Mouse (Mus musculus): ENCODE data around the gene Smco4. TPM values are rescaled to one million over a fixed set of nuclear protein-coding genes. Genes with fewer than 3 reads are reported as not detected.

Smco4 gene
- polyA plus RNA-seq, 1 experiment, result 10.5 TPM

DNA sequence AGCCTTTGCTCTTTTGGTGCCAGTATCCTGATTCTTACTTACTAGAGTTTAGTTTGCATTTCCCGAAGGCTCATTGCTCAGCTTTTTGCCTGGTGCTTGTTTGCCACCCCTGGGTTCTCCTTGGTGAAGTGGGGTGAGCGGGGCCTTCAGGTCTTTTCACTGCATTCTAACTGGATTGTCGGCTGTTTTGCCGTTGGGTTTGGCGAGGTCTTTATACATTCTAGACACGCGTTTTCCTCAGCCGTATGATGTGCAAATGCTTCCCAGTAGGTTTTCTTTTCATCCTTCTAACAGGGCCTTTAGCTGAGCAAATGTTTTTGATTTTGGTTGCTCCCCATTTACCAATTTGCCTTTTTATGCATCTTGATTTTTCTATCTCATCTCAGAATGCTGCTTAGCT lies 60.1 kb downstream of the Smco4 start:
- Histone ChIP-seq H3K4me2 (ENCODE audit: low read depth) (no peak overlapping the region), H3K27me3 (ENCODE audit: control insufficient read depth, insufficient read depth, insufficient read length) (no peaks in the 10 kb centered on the region), H3ac (ENCODE audit: control insufficient read depth, insufficient read length) (no peak overlapping the region), H3K79me2 (ENCODE audit: control insufficient read depth, insufficient read depth) (no peaks in the 10 kb centered on the region), H3K4me3 (no peak overlapping the region), H3K36me3 (ENCODE audit: control insufficient read depth, insufficient read depth) (no peaks in the 10 kb centered on the region)
- TF ChIP-seq E2F4 (IDR thresholded peaks at IDR 0.05; ENCODE audit: insufficient read depth) (no peak), MAX (IDR thresholded peaks at IDR 0.05; ENCODE audit: low read depth) (no peak), POLR2A (IDR thresholded peaks at IDR 0.05; ENCODE audit: insufficient read length, low read depth) (no peak), TCF3 (IDR thresholded peaks at IDR 0.05; ENCODE audit: insufficient read length, low read depth) (no peak), MYOG (IDR thresholded peaks at IDR 0.05; ENCODE audit: control insufficient read depth in 1 of 3, insufficient read depth in 1 of 3, insufficient read length in 2 of 3, low read depth in 2 of 3) (no peak), MYOD1 (IDR thresholded peaks at IDR 0.05; ENCODE audit: control insufficient read depth in 1 of 3, insufficient read length in 2 of 3, low read depth in 2 of 3) (no peak), USF1 (IDR thresholded peaks at IDR 0.05; ENCODE audit: low read depth) (no peak), SRF (IDR thresholded peaks at IDR 0.05; ENCODE audit: control insufficient read depth, insufficient read length, low read depth) (no peak), POLR2AphosphoS2 (IDR thresholded peaks at IDR 0.05; ENCODE audit: insufficient read length, low read depth) (no peak), TCF12 (IDR thresholded peaks at IDR 0.05; ENCODE audit: insufficient read depth, poor library complexity, severe bottlenecking) (no peak), CEBPB (IDR thresholded peaks at IDR 0.05; ENCODE audit: insufficient read depth, poor library complexity, severe bottlenecking) (no peak), REST (IDR thresholded peaks at IDR 0.05; ENCODE audit: insufficient read depth, insufficient read length) (no peak)

- Histone ChIP-seq H3K27me3 (ENCODE audit: control insufficient read depth, insufficient read depth, insufficient read length) (no peaks in the 10 kb centered on the region), H3ac (ENCODE audit: control insufficient read depth, insufficient read length) (no peak overlapping the region), H3K4me3 (no peak overlapping the region), H3K36me3 (ENCODE audit: control insufficient read depth, insufficient read depth) (no peaks in the 10 kb centered on the region), H3K4me2 (ENCODE audit: low read depth) (no peak overlapping the region), H3K79me2 (ENCODE audit: control insufficient read depth, insufficient read depth) (no peaks in the 10 kb centered on the region)
- TF ChIP-seq USF1 (IDR thresholded peaks at IDR 0.05; ENCODE audit: low read depth) (no peak), E2F4 (IDR thresholded peaks at IDR 0.05; ENCODE audit: insufficient read depth) (no peak), POLR2AphosphoS2 (IDR thresholded peaks at IDR 0.05; ENCODE audit: insufficient read length, low read depth) (no peak), CEBPB (IDR thresholded peaks at IDR 0.05; ENCODE audit: insufficient read depth, poor library complexity, severe bottlenecking) (no peak), TCF12 (IDR thresholded peaks at IDR 0.05; ENCODE audit: insufficient read depth, poor library complexity, severe bottlenecking) (no peak), MYOD1 (IDR thresholded peaks at IDR 0.05; ENCODE audit: control insufficient read depth in 1 of 3, insufficient read length in 2 of 3, low read depth in 2 of 3) (no peak), SRF (IDR thresholded peaks at IDR 0.05; ENCODE audit: control insufficient read depth, insufficient read length, low read depth) (no peak), MAX (IDR thresholded peaks at IDR 0.05; ENCODE audit: low read depth) (no peak), POLR2A (IDR thresholded peaks at IDR 0.05; ENCODE audit: insufficient read length, low read depth) (no peak), MYOG (IDR thresholded peaks at IDR 0.05; ENCODE audit: control insufficient read depth in 1 of 3, insufficient read depth in 1 of 3, insufficient read length in 2 of 3, low read depth in 2 of 3) (no peak), TCF3 (IDR thresholded peaks at IDR 0.05; ENCODE audit: insufficient read length, low read depth) (no peak), REST (IDR thresholded peaks at IDR 0.05; ENCODE audit: insufficient read depth, insufficient read length) (no peak)
Measured at GRCm38 (mm10) chr9:15560451-15560850, 67.2 kb downstream of the Smco4 start.

- H3K79me2 ChIP-seq (ENCODE audit: control insufficient read depth, insufficient read depth), result no peaks in the 10 kb centered on the region
- no peak overlapping the region for H3K4me2 ChIP-seq (ENCODE audit: low read depth)
- TF ChIP-seq E2F4 (IDR thresholded peaks at IDR 0.05; ENCODE audit: insufficient read depth) (no peak), POLR2AphosphoS2 (IDR thresholded peaks at IDR 0.05; ENCODE audit: insufficient read length, low read depth) (no peak), USF1 (IDR thresholded peaks at IDR 0.05; ENCODE audit: low read depth) (no peak), REST (IDR thresholded peaks at IDR 0.05; ENCODE audit: insufficient read depth, insufficient read length) (no peak), SRF (IDR thresholded peaks at IDR 0.05; ENCODE audit: control insufficient read depth, insufficient read length, low read depth) (no peak), TCF3 (IDR thresholded peaks at IDR 0.05; ENCODE audit: insufficient read length, low read depth) (no peak), MYOD1 (IDR thresholded peaks at IDR 0.05; ENCODE audit: control insufficient read depth in 1 of 3, insufficient read length in 2 of 3, low read depth in 2 of 3) (no peak), TCF12 (IDR thresholded peaks at IDR 0.05; ENCODE audit: insufficient read depth, poor library complexity, severe bottlenecking) (no peak), MAX (IDR thresholded peaks at IDR 0.05; ENCODE audit: low read depth) (no peak)
- H3K27me3 ChIP-seq (ENCODE audit: control insufficient read depth, insufficient read depth, insufficient read length), result no peaks in the 10 kb centered on the region
- H3K36me3 ChIP-seq (ENCODE audit: control insufficient read depth, insufficient read depth), result no peaks in the 10 kb centered on the region
- no peak overlapping the region for H3K4me3 ChIP-seq
- no peak overlapping the region for H3ac ChIP-seq (ENCODE audit: control insufficient read depth, insufficient read length)
Measured at GRCm38 (mm10) chr9:15562353-15562752, 69.1 kb downstream of the Smco4 start.

GRCm38 (mm10) chr9:15574750-15575454 lies 81.7 kb downstream of the Smco4 start:
- H3K4me3 ChIP-seq, result no peak overlapping the region
- TF ChIP-seq SRF (IDR thresholded peaks at IDR 0.05; ENCODE audit: control insufficient read depth, insufficient read length, low read depth), result no peak
- no peak for TF ChIP-seq MYOG (IDR thresholded peaks at IDR 0.05; ENCODE audit: control insufficient read depth in 1 of 3, insufficient read depth in 1 of 3, insufficient read length in 2 of 3, low read depth in 2 of 3)
- no peak for TF ChIP-seq TCF12 (IDR thresholded peaks at IDR 0.05; ENCODE audit: insufficient read depth, poor library complexity, severe bottlenecking)
- no peaks in the 10 kb centered on the region for H3K27me3 ChIP-seq (ENCODE audit: control insufficient read depth, insufficient read depth, insufficient read length)
- no peaks in the 10 kb centered on the region for H3K79me2 ChIP-seq (ENCODE audit: control insufficient read depth, insufficient read depth)
- H3K36me3 ChIP-seq (ENCODE audit: control insufficient read depth, insufficient read depth), result no peaks in the 10 kb centered on the region
- no peak overlapping the region for H3ac ChIP-seq (ENCODE audit: control insufficient read depth, insufficient read length)
- H3K4me2 ChIP-seq (ENCODE audit: low read depth), result no peak overlapping the region

- Histone ChIP-seq H3K4me2 (ENCODE audit: low read depth) (no peak overlapping the region), H3K36me3 (ENCODE audit: control insufficient read depth, insufficient read depth) (no peaks in the 10 kb centered on the region), H3K4me3 (no peak overlapping the region), H3K27me3 (ENCODE audit: control insufficient read depth, insufficient read depth, insufficient read length) (no peaks in the 10 kb centered on the region), H3ac (ENCODE audit: control insufficient read depth, insufficient read length) (no peak overlapping the region), H3K79me2 (ENCODE audit: control insufficient read depth, insufficient read depth) (no peaks in the 10 kb centered on the region)
- TF ChIP-seq E2F4 (IDR thresholded peaks at IDR 0.05; ENCODE audit: insufficient read depth), result no peak
- no peak for TF ChIP-seq SRF (IDR thresholded peaks at IDR 0.05; ENCODE audit: control insufficient read depth, insufficient read length, low read depth)
- TF ChIP-seq USF1 (IDR thresholded peaks at IDR 0.05; ENCODE audit: low read depth), result no peak
- TF ChIP-seq MYOG (IDR thresholded peaks at IDR 0.05; ENCODE audit: control insufficient read depth in 1 of 3, insufficient read depth in 1 of 3, insufficient read length in 2 of 3, low read depth in 2 of 3), result no peak
- no peak for TF ChIP-seq POLR2AphosphoS2 (IDR thresholded peaks at IDR 0.05; ENCODE audit: insufficient read length, low read depth)
Measured at GRCm38 (mm10) chr9:15578427-15578826, 85.2 kb downstream of the Smco4 start.

Data from myocyte (in vitro differentiated cells).